In genomic region chr4:103888086-103888485, GRCm38 (mm10) we compare ENCODE assay signal across 11 mouse cellular contexts.
"Had no signal": no experiment of that assay in that cellular context is flagged by ENCODE, and none has a peak within 500 bp of the region (broad histone marks: within the 10 kb centered on the region; RNA-seq: fewer than 3 reads in every experiment).

No protein-coding gene starts in this region.

- H3K9me3 ChIP-seq: liver, embryonic 13.5 days; midbrain, embryonic 12.5 days; midbrain, embryonic 15.5 days had no signal

- ATAC-seq: midbrain, embryonic 15.5 days had no signal

- H3K4me1 ChIP-seq: liver, embryonic 13.5 days; midbrain, embryonic 12.5 days; midbrain, embryonic 15.5 days had no signal

- H3K9ac ChIP-seq: liver, embryonic 13.5 days; midbrain, embryonic 12.5 days; midbrain, embryonic 15.5 days had no signal

- H3K4me3 ChIP-seq: liver, embryonic 13.5 days; midbrain, embryonic 12.5 days; midbrain, embryonic 15.5 days had no signal

- DNase-seq: kidney, adult 2 months; kidney, postnatal 25 days; liver, embryonic 13.5 days; lung, adult 2 months; lung, postnatal 14 days; lung, postnatal 4 days; thymus, adult 18-20 months; thymus, postnatal 36 days had no signal

- H3K27ac ChIP-seq: kidney, postnatal 0 days; liver, embryonic 13.5 days; midbrain, embryonic 12.5 days; midbrain, embryonic 15.5 days had no signal

- H3K27me3 ChIP-seq: liver, embryonic 13.5 days; midbrain, embryonic 12.5 days; midbrain, embryonic 15.5 days had no signal

- H3K4me2 ChIP-seq: liver, embryonic 13.5 days; midbrain, embryonic 12.5 days; midbrain, embryonic 15.5 days had no signal

- H3K36me3 ChIP-seq: liver, embryonic 13.5 days; midbrain, embryonic 12.5 days; midbrain, embryonic 15.5 days had no signal
